Mouse (Mus musculus): ENCODE measurements around the gene Dnah6.

DNA sequence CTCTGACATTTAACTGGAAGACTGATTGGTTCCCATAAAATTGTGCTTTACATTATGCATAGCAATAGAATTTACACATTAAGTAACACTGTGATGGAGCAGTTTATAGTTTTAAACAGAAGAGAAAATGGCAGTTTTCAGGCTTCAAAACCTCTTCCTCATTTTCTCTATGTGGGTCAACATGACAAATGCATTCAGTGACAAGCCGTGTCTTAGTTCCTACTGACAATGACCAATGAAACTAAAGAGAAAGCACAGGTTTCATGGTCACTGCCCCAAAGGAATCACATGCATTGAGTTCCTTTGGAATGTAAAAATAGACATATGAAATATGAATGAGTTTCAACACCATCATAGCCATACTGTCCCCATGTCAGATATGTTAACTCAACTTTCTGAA, 58.5 kb downstream of the Dnah6 start:
- TF ChIP-seq CTCF (IDR thresholded peaks at IDR 0.05; ENCODE audit: low read depth) (no peak), EP300 (IDR thresholded peaks at IDR 0.05; ENCODE audit: low read depth) (no peak)

All from liver, embryonic 14.5 days (tissue).